Mouse (Mus musculus) heart, adult 2 months (tissue): ENCODE results near the gene Krtap4-6. TPM values are rescaled to one million over a fixed set of nuclear protein-coding genes. Genes with fewer than 3 reads are reported as not detected.

Experiments used
- DNase-seq, 2 experiments: peaks; one replicate each; pipeline ENCODE4 v3.0.0; 2021
- H3K27ac ChIP-seq: fragments of 200-600 bp; 2 replicates; pipeline ENCODE4 v1.8.1; 2022
- H3K27me3 ChIP-seq: fragments of 200-500 bp; 2 replicates; pipeline ENCODE4 v1.6.1; 2012; ENCODE audit warnings: mild to moderate bottlenecking, low read length, inconsistent platforms, mixed read lengths; ENCODE audit not compliant: control insufficient read depth, insufficient read depth
- H3K36me3 ChIP-seq: fragments of 200-500 bp; 2 replicates; pipeline ENCODE4 v1.6.1; 2012; ENCODE audit warnings: low read length, inconsistent platforms; ENCODE audit not compliant: control insufficient read depth, insufficient read depth
- H3K4me1 ChIP-seq: fragments of 200-500 bp; 2 replicates; pipeline ENCODE4 v1.6.1; 2011; ENCODE audit warnings: low read length; ENCODE audit not compliant: control insufficient read depth, insufficient read depth
- H3K4me3 ChIP-seq: fragments of 200-600 bp; 2 replicates; pipeline ENCODE4 v1.8.1; 2022
- H3K79me2 ChIP-seq: fragments of 200-500 bp; replicated peaks from 2 replicates; pipeline ENCODE4 v1.6.1; 2012; ENCODE audit warnings: mild to moderate bottlenecking, inconsistent platforms, low read length, moderate library complexity, mixed read lengths; ENCODE audit not compliant: control insufficient read depth, insufficient read depth
- H3K9ac ChIP-seq: fragments of 200-500 bp; 2 replicates; pipeline ENCODE4 v1.6.1; 2012; ENCODE audit warnings: low read depth, mild to moderate bottlenecking, control low read depth, inconsistent platforms, low read length, mixed read lengths
- CTCF ChIP-seq: fragments of 200-600 bp; IDR thresholded peaks from 2 replicates; pipeline ENCODE4 v1.8.1; 2022; ENCODE audit warnings: antibody characterized with exemption, mild to moderate bottlenecking, moderate library complexity
- EP300 ChIP-seq: fragments of 200-500 bp; IDR thresholded peaks from 2 replicates; pipeline ENCODE4 v1.6.1; 2011; ENCODE audit warnings: low read depth, low read length, control low read depth; ENCODE audit not compliant: insufficient read depth
- POLR2A ChIP-seq: fragments of 200-500 bp; IDR thresholded peaks from 2 replicates; pipeline ENCODE4 v1.6.1; 2011; ENCODE audit warnings: mild to moderate bottlenecking, low read depth, low read length, control low read depth; ENCODE audit not compliant: insufficient read depth
- WGBS: fragments of 180-500 bp; shearing (Covaris S2); methylation state at CpG from one replicate; pipeline ENCODE4 v1.1.7; 2018; 5-methylcytosine and 5-hydroxymethylcytosine counted together
- intact Hi-C: fragments of 180-260 bp; cut with DNase I; formaldehyde crosslinking; loops from one replicate; pipeline ENCODE4 v1.15.1; 2025
- polyA plus RNA-seq: library from polyadenylated mRNA; depleted of rRNA; stranded (reverse); fragments of >200 nt; gene quantifications from 2 replicates; pipeline ENCODE4 v1.2.3, GENCODE M21; 2012; rRNA removed
- total RNA-seq, 2 experiments: library from RNA; stranded (reverse); gene quantifications; 2 replicates each; pipeline ENCODE4 v1.2.3; 2021

Krtap4-6 gene
- total and polyA plus RNA-seq, 3 experiments: not detected

DNA sequence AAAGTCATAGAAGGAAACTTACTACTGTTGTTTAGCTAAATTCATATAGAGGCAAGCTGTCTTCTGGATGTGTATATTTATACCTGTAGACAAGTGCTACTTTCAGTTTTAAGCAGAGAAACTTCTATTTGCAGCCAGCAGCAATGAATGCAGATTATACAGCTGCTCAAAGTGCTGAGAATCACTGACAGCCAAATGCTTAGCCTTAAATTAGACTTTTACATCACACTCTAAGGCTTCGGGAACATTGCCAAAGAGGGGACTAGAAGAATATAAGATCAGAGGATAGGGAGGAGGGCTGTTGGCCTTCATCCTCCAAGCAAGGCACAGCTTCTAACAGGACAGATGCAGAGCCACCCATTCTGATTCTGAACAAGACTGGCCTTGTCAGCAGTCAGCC is 28.7 kb downstream of the Krtap4-6 start:
- no peak overlapping the region for H3K4me3 ChIP-seq
- no peaks in the 10 kb centered on the region for H3K4me1 ChIP-seq
- no peak for DNase-seq
- no peaks in the 10 kb centered on the region for H3K27me3 ChIP-seq
- no peak for TF ChIP-seq POLR2A
- TF ChIP-seq EP300: no peak
- TF ChIP-seq CTCF: no peak
- H3K9ac ChIP-seq: no peak overlapping the region
- 38% methylated on average over 1 of the region's 1 CpGs for WGBS
- H3K36me3 ChIP-seq: no peaks in the 10 kb centered on the region
- intact Hi-C loops: no loop called here
- no peaks in the 10 kb centered on the region for H3K79me2 ChIP-seq
- H3K27ac ChIP-seq: no peak overlapping the region

DNA sequence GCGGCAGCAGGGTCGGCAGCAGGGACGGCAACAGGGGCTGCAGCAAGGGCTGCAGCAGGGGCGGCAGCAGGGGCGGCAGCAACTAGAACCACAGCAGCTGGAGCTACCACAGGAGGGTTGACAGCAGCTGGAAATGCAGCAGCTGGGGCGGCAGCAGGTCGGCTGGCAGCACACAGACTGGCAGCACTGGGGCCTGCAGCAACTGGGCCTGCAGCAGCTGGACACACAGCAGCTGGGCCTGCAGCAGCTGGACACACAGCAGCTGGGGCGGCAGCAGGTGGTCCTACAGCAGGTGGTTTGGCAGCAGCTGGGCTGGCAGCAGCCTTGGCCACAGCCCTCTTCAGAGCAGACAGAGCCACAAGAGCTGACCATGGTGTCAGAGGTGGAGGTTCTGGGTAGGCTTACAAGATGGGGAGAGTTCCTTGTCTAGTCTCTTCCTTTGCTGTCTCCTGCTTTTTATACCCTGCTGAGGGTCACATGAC is 31.1 kb downstream of the Krtap4-6 start, which contains the start of gene Krtap4-2:
Gene Krtap4-2 (minus strand): TSS at position 432 of the 482 bp plus-strand sequence.
- intact Hi-C loops: no loop called here
- Histone ChIP-seq H3K27ac (no peak within 1 kb of the TSS), H3K36me3 (no peaks in the 10 kb centered on the region), H3K4me1 (no peaks in the 10 kb centered on the region), H3K27me3 (no peaks in the 10 kb centered on the region; the same call in 1 of the 2 replicates), H3K4me3 (no peak within 1 kb of the TSS), H3K79me2 (no peaks in the 10 kb centered on the region), H3K9ac (no peak within 1 kb of the TSS)
- no peak for DNase-seq
- no peak for TF ChIP-seq CTCF
- no peak for TF ChIP-seq POLR2A
- TF ChIP-seq EP300: no peak
- WGBS: 49% methylated on average over 8 of the region's 8 CpGs

DNA sequence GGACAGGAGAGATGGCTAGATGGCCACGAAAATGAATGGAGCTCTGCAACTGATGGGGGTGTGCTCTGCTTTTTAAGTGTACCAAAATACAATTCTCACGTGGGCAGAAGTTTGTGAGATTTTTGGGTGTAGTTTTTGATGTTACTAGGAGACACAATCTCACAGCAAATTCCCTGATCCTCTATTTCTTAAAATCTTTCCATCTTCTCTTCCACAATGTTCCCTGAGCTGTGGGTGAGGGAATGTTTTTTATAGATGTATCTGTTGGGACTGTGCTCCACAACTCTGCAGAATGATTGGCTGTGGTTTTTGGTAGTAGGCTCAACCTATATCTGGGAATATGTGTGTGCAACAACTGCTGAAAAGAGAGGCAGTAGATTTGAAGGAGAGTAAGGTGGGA is 32.5 kb downstream of the Krtap4-6 start:
- no peak for DNase-seq
- no peak for TF ChIP-seq EP300
- TF ChIP-seq CTCF: no peak
- no peak for TF ChIP-seq POLR2A
- H3K27me3 ChIP-seq: no peaks in the 10 kb centered on the region; the same call in 1 of the 2 replicates
- WGBS: 68% methylated on average over 2 of the region's 2 CpGs
- H3K36me3 ChIP-seq: no peaks in the 10 kb centered on the region
- no peak overlapping the region for H3K4me3 ChIP-seq
- H3K9ac ChIP-seq: no peak overlapping the region
- H3K79me2 ChIP-seq: no peaks in the 10 kb centered on the region
- H3K27ac ChIP-seq: no peak overlapping the region
- intact Hi-C loops: no loop called here
- H3K4me1 ChIP-seq: no peaks in the 10 kb centered on the region

DNA sequence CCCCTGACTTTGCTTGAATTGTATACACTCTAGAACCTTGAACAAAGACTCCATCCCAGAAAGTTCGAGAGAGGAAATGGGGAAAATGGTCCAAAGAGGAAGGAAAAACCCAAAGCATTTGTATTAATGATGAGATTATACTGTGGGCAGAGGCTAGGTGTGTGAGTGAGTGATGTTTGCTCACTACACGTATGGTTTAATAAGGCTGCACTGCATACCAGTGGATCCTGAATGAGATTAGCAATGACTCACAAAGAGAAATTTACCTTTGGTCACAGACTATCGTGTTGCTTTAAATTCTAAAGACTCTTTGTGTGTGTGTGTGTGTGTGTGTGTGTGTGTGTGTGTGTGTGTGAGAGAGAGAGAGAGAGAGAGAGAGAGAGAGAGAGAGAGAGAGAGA is 34.9 kb downstream of the Krtap4-6 start:
- intact Hi-C loops: no loop called here
- Histone ChIP-seq H3K79me2 (no peaks in the 10 kb centered on the region), H3K9ac (no peak overlapping the region), H3K4me3 (no peak overlapping the region), H3K27me3 (no peaks in the 10 kb centered on the region; the same call in 1 of the 2 replicates), H3K4me1 (no peaks in the 10 kb centered on the region), H3K36me3 (no peaks in the 10 kb centered on the region), H3K27ac (no peak overlapping the region)
- WGBS: 52% methylated on average over 3 of the region's 3 CpGs
- TF ChIP-seq POLR2A (no peak), CTCF (no peak), EP300 (no peak)
- DNase-seq: no peak

DNA sequence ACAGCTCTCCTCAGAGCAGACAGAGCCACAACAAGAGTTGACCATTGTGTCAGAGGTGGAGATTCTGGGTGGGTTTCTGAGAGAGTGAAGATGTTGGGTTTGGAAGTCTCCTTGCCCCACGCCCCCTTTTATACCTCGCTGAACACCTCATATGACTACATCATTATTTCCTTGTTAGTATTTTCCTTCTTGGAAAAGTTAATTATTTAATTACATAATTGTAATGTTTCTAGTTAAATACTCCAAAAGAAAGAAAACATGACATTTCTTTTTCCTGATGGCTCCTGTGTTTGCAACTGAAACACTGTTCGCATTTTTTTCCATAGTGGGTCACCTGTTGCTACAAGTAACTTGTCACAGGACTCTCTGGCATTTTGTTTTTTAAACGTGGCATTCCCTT is 37.6 kb downstream of the Krtap4-6 start, which contains the start of gene Krtap4-1:
Gene Krtap4-1 (minus strand): TSS at position 101 of the 400 bp plus-strand sequence.
- TF ChIP-seq EP300 (no peak), POLR2A (no peak), CTCF (no peak)
- Histone ChIP-seq H3K79me2 (no peaks in the 10 kb centered on the region), H3K4me3 (no peak within 1 kb of the TSS), H3K27ac (no peak within 1 kb of the TSS), H3K27me3 (no peaks in the 10 kb centered on the region; the same call in 1 of the 2 replicates), H3K36me3 (no peaks in the 10 kb centered on the region), H3K4me1 (no peaks in the 10 kb centered on the region), H3K9ac (no peak within 1 kb of the TSS)
- intact Hi-C loops: no loop called here
- 79% methylated on average over 4 of the region's 4 CpGs for WGBS
- DNase-seq: no peak

DNA sequence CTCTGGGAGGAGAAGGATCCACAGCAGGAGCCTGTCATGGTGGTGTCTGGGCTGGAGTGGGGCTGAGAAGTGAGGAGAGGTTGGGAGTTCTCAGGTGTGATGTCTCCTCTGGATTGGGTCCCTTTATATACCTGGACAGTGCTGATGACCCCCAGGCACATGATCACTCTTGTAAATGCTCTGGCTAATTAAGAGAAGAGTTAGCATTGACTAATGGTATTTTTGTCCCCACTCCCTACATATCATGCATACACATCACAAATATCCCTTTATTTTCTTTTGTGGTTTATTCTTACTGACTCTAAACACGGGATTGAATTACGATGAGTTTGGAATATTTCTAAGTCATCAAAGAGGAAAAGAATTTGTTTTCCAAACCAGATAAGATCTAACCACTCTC is 45.4 kb downstream of the Krtap4-6 start, which contains the start of gene Gm11562:
Gene Gm11562 (minus strand): TSS at position 101 of the 400 bp plus-strand sequence.
- WGBS: 67% methylated on average over 2 of the region's 2 CpGs

More for the DNA sequence above, 45.4 kb downstream of the Krtap4-6 start, which contains the start of gene Gm11562:
- Histone ChIP-seq H3K4me1 (no peaks in the 10 kb centered on the region), H3K9ac (no peak within 1 kb of the TSS), H3K79me2 (no peaks in the 10 kb centered on the region), H3K27ac (no peak within 1 kb of the TSS), H3K4me3 (no peak within 1 kb of the TSS), H3K27me3 (no peaks in the 10 kb centered on the region), H3K36me3 (no peaks in the 10 kb centered on the region)
- intact Hi-C loops: no loop called here
- no peak for DNase-seq
- TF ChIP-seq EP300 (no peak), CTCF (no peak), POLR2A (no peak)

Other genes starting within 250 kb of the Krtap4-6 start
Only the 30 nearest of the 40 such genes appear.
- not detected for gene Krt39, start 144.6 kb downstream of the Krtap4-6 start, total RNA-seq
- gene Krt39, start 144.6 kb downstream of the Krtap4-6 start, polyA plus RNA-seq: not detected in 2 replicates
- not detected for gene Krt40, start 122.8 kb downstream of the Krtap4-6 start, total RNA-seq
- not detected in 2 replicates for gene Krt40, start 122.8 kb downstream of the Krtap4-6 start, polyA plus RNA-seq
- gene Krtap3-3, start 115.1 kb downstream of the Krtap4-6 start, total RNA-seq: not detected
- gene Krtap3-3, start 115.1 kb downstream of the Krtap4-6 start, polyA plus RNA-seq: not detected in 2 replicates
- not detected for gene Krtap3-2, start 109.1 kb downstream of the Krtap4-6 start, total RNA-seq
- not detected in 2 replicates for gene Krtap3-2, start 109.1 kb downstream of the Krtap4-6 start, polyA plus RNA-seq
- gene Gm11939, start 106.5 kb downstream of the Krtap4-6 start, total RNA-seq: not detected
- not detected in 2 replicates for gene Gm11939, start 106.5 kb downstream of the Krtap4-6 start, polyA plus RNA-seq
- not detected for gene Krtap3-1, start 99.3 kb downstream of the Krtap4-6 start, total RNA-seq
- not detected in 2 replicates for gene Krtap3-1, start 99.3 kb downstream of the Krtap4-6 start, polyA plus RNA-seq
- gene Krtap1-5, start 84.9 kb downstream of the Krtap4-6 start, total RNA-seq: not detected
- not detected in 2 replicates for gene Krtap1-5, start 84.9 kb downstream of the Krtap4-6 start, polyA plus RNA-seq
- not detected for gene Krtap1-4, start 82.3 kb downstream of the Krtap4-6 start, total RNA-seq
- not detected in 2 replicates for gene Krtap1-4, start 82.3 kb downstream of the Krtap4-6 start, polyA plus RNA-seq
- not detected for gene Krtap1-3, start 74.6 kb downstream of the Krtap4-6 start, total RNA-seq
- not detected in 2 replicates for gene Krtap1-3, start 74.6 kb downstream of the Krtap4-6 start, polyA plus RNA-seq
- gene Krtap9-3, start 67.9 kb downstream of the Krtap4-6 start, total RNA-seq: not detected
- not detected in 2 replicates for gene Krtap9-3, start 67.9 kb downstream of the Krtap4-6 start, polyA plus RNA-seq
- gene Gm11938, start 62.7 kb downstream of the Krtap4-6 start, total RNA-seq: not detected
- not detected in 2 replicates for gene Gm11938, start 62.7 kb downstream of the Krtap4-6 start, polyA plus RNA-seq
- not detected for gene Gm11937, start 55.8 kb downstream of the Krtap4-6 start, total RNA-seq
- not detected in 2 replicates for gene Gm11937, start 55.8 kb downstream of the Krtap4-6 start, polyA plus RNA-seq
- not detected for gene Krtap2-4, start 51.1 kb downstream of the Krtap4-6 start, total RNA-seq
- gene Krtap2-4, start 51.1 kb downstream of the Krtap4-6 start, polyA plus RNA-seq: not detected in 2 replicates
- gene Gm11562, start 45.5 kb downstream of the Krtap4-6 start, total RNA-seq: not detected
- gene Gm11562, start 45.5 kb downstream of the Krtap4-6 start, polyA plus RNA-seq: not detected in 2 replicates
- not detected for gene Krtap4-1, start 37.7 kb downstream of the Krtap4-6 start, total RNA-seq
- gene Krtap4-1, start 37.7 kb downstream of the Krtap4-6 start, polyA plus RNA-seq: not detected in 2 replicates
- gene Krtap4-2, start 30.9 kb downstream of the Krtap4-6 start, total RNA-seq: not detected
- gene Krtap4-2, start 30.9 kb downstream of the Krtap4-6 start, polyA plus RNA-seq: not detected in 2 replicates
- gene Krtap4-7, start 21.9 kb downstream of the Krtap4-6 start, total RNA-seq: not detected
- gene Krtap4-7, start 21.9 kb downstream of the Krtap4-6 start, polyA plus RNA-seq: not detected in 2 replicates
- not detected for gene Gm11555, start 15.7 kb downstream of the Krtap4-6 start, total RNA-seq
- gene Gm11555, start 15.7 kb downstream of the Krtap4-6 start, polyA plus RNA-seq: not detected in 2 replicates
- gene Gm11563, start 7.0 kb downstream of the Krtap4-6 start, total RNA-seq: not detected
- gene Gm11563, start 7.0 kb downstream of the Krtap4-6 start, polyA plus RNA-seq: not detected in 2 replicates
- gene Gm14190, start 24.8 kb upstream of the Krtap4-6 start, total RNA-seq: not detected
- not detected in 2 replicates for gene Gm14190, start 24.8 kb upstream of the Krtap4-6 start, polyA plus RNA-seq
- not detected for gene Gm14180, start 68.3 kb upstream of the Krtap4-6 start, total RNA-seq
- not detected in 2 replicates for gene Gm14180, start 68.3 kb upstream of the Krtap4-6 start, polyA plus RNA-seq
- not detected for gene Gm11595, start 107.0 kb upstream of the Krtap4-6 start, total RNA-seq
- not detected in 2 replicates for gene Gm11595, start 107.0 kb upstream of the Krtap4-6 start, polyA plus RNA-seq
- not detected for gene Krtap4-8, start 114.7 kb upstream of the Krtap4-6 start, total RNA-seq
- gene Krtap4-8, start 114.7 kb upstream of the Krtap4-6 start, polyA plus RNA-seq: not detected in 2 replicates
- gene Krtap4-9, start 119.2 kb upstream of the Krtap4-6 start, total RNA-seq: not detected
- gene Krtap4-9, start 119.2 kb upstream of the Krtap4-6 start, polyA plus RNA-seq: not detected in 2 replicates
- gene Gm11596, start 127.5 kb upstream of the Krtap4-6 start, total RNA-seq: not detected
- not detected in 2 replicates for gene Gm11596, start 127.5 kb upstream of the Krtap4-6 start, polyA plus RNA-seq
- not detected for gene Gm11569, start 133.0 kb upstream of the Krtap4-6 start, total RNA-seq
- gene Gm11569, start 133.0 kb upstream of the Krtap4-6 start, polyA plus RNA-seq: not detected in 2 replicates
- not detected for gene Gm11554, start 138.5 kb upstream of the Krtap4-6 start, total RNA-seq
- not detected in 2 replicates for gene Gm11554, start 138.5 kb upstream of the Krtap4-6 start, polyA plus RNA-seq
- gene Krtap4-13, start 143.9 kb upstream of the Krtap4-6 start, total RNA-seq: not detected
- gene Krtap4-13, start 143.9 kb upstream of the Krtap4-6 start, polyA plus RNA-seq: not detected in 2 replicates
- gene Gm11564, start 149.7 kb upstream of the Krtap4-6 start, total RNA-seq: not detected
- gene Gm11564, start 149.7 kb upstream of the Krtap4-6 start, polyA plus RNA-seq: not detected in 2 replicates
- gene 2300003K06Rik, start 172.1 kb upstream of the Krtap4-6 start, total RNA-seq: not detected
- not detected in 2 replicates for gene 2300003K06Rik, start 172.1 kb upstream of the Krtap4-6 start, polyA plus RNA-seq